ENCODE assay signal across 27 mouse cellular contexts in the genomic region with DNA sequence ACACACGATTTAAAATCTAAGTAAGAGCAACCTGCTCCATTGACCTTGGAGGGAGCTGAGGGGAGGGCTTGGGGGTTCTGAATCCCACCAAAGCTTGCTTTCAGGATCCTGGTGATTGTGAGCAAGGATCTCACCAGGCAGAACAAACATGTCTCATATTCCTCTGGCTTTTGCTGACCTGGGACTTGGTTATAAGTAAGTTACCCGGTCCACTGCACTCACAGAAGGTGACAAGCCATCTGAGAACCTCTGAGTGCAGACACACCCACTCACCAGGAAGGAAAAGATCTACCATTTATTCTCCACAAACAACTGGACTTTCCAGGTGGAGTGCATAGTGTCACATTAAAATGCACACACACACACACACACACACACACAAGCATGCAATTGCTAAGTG. TPM values are rescaled to one million over a fixed set of nuclear protein-coding genes. Genes with fewer than 3 reads are reported as not detected.
DNase-seq lines count a peak whose midpoint lies in the region; ATAC-seq and TF ChIP-seq lines count a peak whose summit lies in the region.
"Had no signal": no experiment of that assay in that cellular context is flagged by ENCODE, and none has a peak within 500 bp of the region (broad histone marks: within the 10 kb centered on the region; RNA-seq: fewer than 3 reads in every experiment).

No protein-coding gene starts in this region.

- 56% methylated on average over 2 of the region's 2 CpGs for WGBS in embryonic facial prominence, embryonic 14.5 days
- WGBS in embryonic facial prominence, embryonic 10.5 days, result 89% methylated on average over 2 of the region's 2 CpGs
- 32% methylated on average over 2 of the region's 2 CpGs for WGBS in kidney, adult 2 months
- 38% methylated on average over 2 of the region's 2 CpGs for WGBS in kidney, embryonic 14.5 days
- 52% methylated on average over 2 of the region's 2 CpGs for WGBS in kidney, embryonic 15.5 days
- 28% methylated on average over 2 of the region's 2 CpGs for WGBS in kidney, postnatal 0 days

- H3K27me3 ChIP-seq in embryonic facial prominence, embryonic 14.5 days (replicated peaks; ENCODE audit: control insufficient read depth, insufficient read depth, low read length), result no peaks in the 10 kb centered on the region
- no peaks in the 10 kb centered on the region for H3K27me3 ChIP-seq in embryonic facial prominence, embryonic 10.5 days (replicated peaks; ENCODE audit: low read depth, poor library complexity, severe bottlenecking)
- no peaks in the 10 kb centered on the region for H3K27me3 ChIP-seq in kidney, adult 2 months (replicated peaks; ENCODE audit: control insufficient read depth, insufficient read depth, low read length)
- H3K27me3 ChIP-seq in kidney, embryonic 14.5 days (ENCODE audit: control insufficient read depth, insufficient read depth, low read length), result no peaks in the 10 kb centered on the region
- H3K27me3 ChIP-seq in kidney, embryonic 15.5 days, result no peaks in the 10 kb centered on the region
- no peaks in the 10 kb centered on the region for H3K27me3 ChIP-seq in kidney, postnatal 0 days (ENCODE audit: insufficient read depth, low read length)
- H3K27me3 ChIP-seq: CH12.LX; embryonic facial prominence, embryonic 13.5 days; forebrain, embryonic 12.5 days; Patski had no signal

- H3K27ac ChIP-seq in embryonic facial prominence, embryonic 14.5 days (replicated peaks; ENCODE audit: low read depth, low read length), result no peak overlapping the region
- H3K27ac ChIP-seq in embryonic facial prominence, embryonic 10.5 days (replicated peaks), result no peak overlapping the region
- H3K27ac ChIP-seq in kidney, adult 2 months (ENCODE audit: insufficient read depth, low read depth, low read length), result no peak overlapping the region
- no peak overlapping the region for H3K27ac ChIP-seq in kidney, embryonic 14.5 days (ENCODE audit: low read depth, low read length)
- H3K27ac ChIP-seq in kidney, embryonic 15.5 days, result no peak overlapping the region
- H3K27ac ChIP-seq in kidney, postnatal 0 days, result no peak overlapping the region
- H3K27ac ChIP-seq: embryonic facial prominence, embryonic 13.5 days; forebrain, embryonic 10.5 days; forebrain, embryonic 12.5 days had no signal

- no peak overlapping the region for H3K4me3 ChIP-seq in embryonic facial prominence, embryonic 14.5 days (ENCODE audit: low read depth, low read length)
- no peak overlapping the region for H3K4me3 ChIP-seq in embryonic facial prominence, embryonic 10.5 days
- H3K4me3 ChIP-seq in kidney, adult 2 months (ENCODE audit: insufficient read depth, low read depth, low read length), result no peak overlapping the region
- no peak overlapping the region for H3K4me3 ChIP-seq in kidney, embryonic 14.5 days (ENCODE audit: low read length)
- H3K4me3 ChIP-seq in kidney, embryonic 15.5 days (replicated peaks), result no peak overlapping the region
- H3K4me3 ChIP-seq in kidney, postnatal 0 days (replicated peaks; ENCODE audit: low read depth, low read length), result no peak overlapping the region
- H3K4me3 ChIP-seq: embryonic facial prominence, embryonic 13.5 days; forebrain, embryonic 10.5 days; forebrain, embryonic 12.5 days had no signal

- no peak for TF ChIP-seq CTCF in kidney, adult 2 months (conservative IDR thresholded peaks at IDR 0.05; ENCODE audit: insufficient read depth, insufficient read length, low read depth, low read length)
- TF ChIP-seq CTCF in kidney, postnatal 0 days (IDR thresholded peaks at IDR 0.05; ENCODE audit: low read depth), result no peak

- no peak overlapping the region for H3K9ac ChIP-seq in embryonic facial prominence, embryonic 14.5 days (ENCODE audit: low read depth, low read length)
- H3K9ac ChIP-seq in kidney, embryonic 14.5 days (ENCODE audit: low read depth, low read length), result no peak overlapping the region
- no peak overlapping the region for H3K9ac ChIP-seq in kidney, embryonic 15.5 days
- H3K9ac ChIP-seq in kidney, postnatal 0 days (ENCODE audit: low read depth, low read length), result no peak overlapping the region
- H3K9ac ChIP-seq: embryonic facial prominence, embryonic 13.5 days; forebrain, embryonic 12.5 days had no signal

- H3K4me2 ChIP-seq in embryonic facial prominence, embryonic 14.5 days (ENCODE audit: low read depth, low read length), result no peak overlapping the region
- H3K4me2 ChIP-seq in kidney, embryonic 14.5 days (replicated peaks; ENCODE audit: low read depth, low read length), result no peak overlapping the region
- H3K4me2 ChIP-seq in kidney, embryonic 15.5 days, result no peak overlapping the region
- no peak overlapping the region for H3K4me2 ChIP-seq in kidney, postnatal 0 days (ENCODE audit: low read length)
- H3K4me2 ChIP-seq: embryonic facial prominence, embryonic 13.5 days; forebrain, embryonic 12.5 days had no signal

- no peaks in the 10 kb centered on the region for H3K36me3 ChIP-seq in embryonic facial prominence, embryonic 14.5 days (ENCODE audit: control insufficient read depth, insufficient read depth, low read length)
- H3K36me3 ChIP-seq in embryonic facial prominence, embryonic 10.5 days (replicated peaks), result no peaks in the 10 kb centered on the region
- no peaks in the 10 kb centered on the region for H3K36me3 ChIP-seq in kidney, adult 2 months (ENCODE audit: control insufficient read depth, insufficient read depth, low read length)
- H3K36me3 ChIP-seq in kidney, embryonic 14.5 days (ENCODE audit: control insufficient read depth, insufficient read depth, low read length), result no peaks in the 10 kb centered on the region
- H3K36me3 ChIP-seq in kidney, embryonic 15.5 days, result no peaks in the 10 kb centered on the region
- H3K36me3 ChIP-seq in kidney, postnatal 0 days (ENCODE audit: insufficient read depth, low read length), result no peaks in the 10 kb centered on the region
- H3K36me3 ChIP-seq: embryonic facial prominence, embryonic 13.5 days; forebrain, embryonic 10.5 days; forebrain, embryonic 12.5 days; G1E had no signal

- DNase-seq in embryonic facial prominence, embryonic 14.5 days (ENCODE audit: low spot score), result no peak
- DNase-seq in embryonic facial prominence, embryonic 10.5 days (ENCODE audit: low spot score), result no peak
- DNase-seq in kidney, adult 2 months, result peak; percentile 44
- DNase-seq in kidney, adult 18-20 months, result no peak
- DNase-seq in kidney, postnatal 0 days (ENCODE audit: low spot score), result peak; percentile 27
- DNase-seq in kidney, postnatal 14 days, result no peak
- DNase-seq: adrenal gland, adult 8-10 months; adrenal gland, postnatal 14 days; adrenal gland, postnatal 36 days; B cell, adult 2 months; cerebellum, adult 11-12 months; cerebellum, adult 2 months; cerebellum, adult 9-10 months; cerebellum, postnatal 10 days; cerebellum, postnatal 25 days had no signal

- H3K9me3 ChIP-seq in embryonic facial prominence, embryonic 14.5 days (ENCODE audit: control insufficient read depth, low read length), result no peaks in the 10 kb centered on the region
- no peaks in the 10 kb centered on the region for H3K9me3 ChIP-seq in embryonic facial prominence, embryonic 10.5 days
- no peaks in the 10 kb centered on the region for H3K9me3 ChIP-seq in kidney, embryonic 14.5 days (ENCODE audit: control insufficient read depth, low read length)
- H3K9me3 ChIP-seq in kidney, embryonic 15.5 days (replicated peaks), result no peaks in the 10 kb centered on the region
- H3K9me3 ChIP-seq in kidney, postnatal 0 days (replicated peaks; ENCODE audit: low read length), result no peaks in the 10 kb centered on the region
- H3K9me3 ChIP-seq: embryonic facial prominence, embryonic 13.5 days; forebrain, embryonic 10.5 days; forebrain, embryonic 12.5 days; G1E had no signal

- peak; percentile 33; the same call in 1 of the 2 replicates for ATAC-seq in embryonic facial prominence, embryonic 14.5 days (ENCODE audit: low read depth)
- ATAC-seq in kidney, embryonic 14.5 days (ENCODE audit: low FRiP score, low TSS enrichment), result no peak
- ATAC-seq in kidney, embryonic 15.5 days (replicated peaks; ENCODE audit: low FRiP score), result peak; percentile 69; the same call in 1 of the 2 replicates
- no peak; the same call in 1 of the 2 replicates for ATAC-seq in kidney, postnatal 0 days (replicated peaks; ENCODE audit: low FRiP score, low read depth)
- ATAC-seq: activated CD4-positive, CD25-positive, alpha-beta regulatory T cell, adult 4 months; CD4-positive, CD25-positive, alpha-beta regulatory T cell, adult 4 months; forebrain, embryonic 14.5 days; forebrain, embryonic 16.5 days; Patski had no signal

- TF ChIP-seq POLR2A in kidney, adult 2 months (IDR thresholded peaks at IDR 0.05; ENCODE audit: low read depth, low read length), result no peak

- H3K4me1 ChIP-seq in embryonic facial prominence, embryonic 14.5 days (ENCODE audit: control insufficient read depth, insufficient read depth, low read length), result no peaks in the 10 kb centered on the region
- H3K4me1 ChIP-seq in embryonic facial prominence, embryonic 10.5 days, result no peaks in the 10 kb centered on the region
- H3K4me1 ChIP-seq in kidney, adult 2 months (ENCODE audit: control insufficient read depth, insufficient read depth, low read length), result 0 out of 2 replicates have a peak, but pooled peaks cover 2% of the 10 kb centered on the region
- peaks cover 8% of the 10 kb centered on the region; the same call in 1 of the 2 replicates for H3K4me1 ChIP-seq in kidney, embryonic 14.5 days (ENCODE audit: control insufficient read depth, insufficient read depth, low read length)
- peaks cover 8% of the 10 kb centered on the region; the same call in 1 of the 2 replicates for H3K4me1 ChIP-seq in kidney, embryonic 15.5 days
- 0 out of 2 replicates have a peak, but pooled peaks cover 7% of the 10 kb centered on the region for H3K4me1 ChIP-seq in kidney, postnatal 0 days (replicated peaks; ENCODE audit: insufficient read depth, low read length)
- H3K4me1 ChIP-seq: embryonic facial prominence, embryonic 13.5 days; forebrain, embryonic 10.5 days; forebrain, embryonic 12.5 days had no signal

RNA-seq across cellular contexts. Expression of a gene that starts 13.3 kb away (rescaled TPM):
- 116 and 131 TPM in 2 replicates for polyA plus RNA-seq in embryonic facial prominence, embryonic 14.5 days (2014; fragmentation: Nextera tagmentation; extraction: Ambion mirVana)
- 174 and 177 TPM in 2 replicates for polyA plus RNA-seq in embryonic facial prominence, embryonic 10.5 days (2016; fragmentation: Nextera tagmentation; extraction: Ambion mirVana)
- polyA plus RNA-seq in kidney, adult 2 months (2012; rRNA removed), result 16.0 and 20.5 TPM in 2 replicates
- polyA plus RNA-seq in kidney, embryonic 14.5 days (2014; fragmentation: Nextera tagmentation; extraction: Ambion mirVana), result 150 and 183 TPM in 2 replicates
- polyA plus RNA-seq in kidney, embryonic 15.5 days (2015; fragmentation: Nextera tagmentation; extraction: Ambion mirVana), result 146 and 152 TPM in 2 replicates
- 160 and 169 TPM in 2 replicates for polyA plus RNA-seq in kidney, postnatal 0 days (2015; fragmentation: Nextera tagmentation; extraction: Ambion mirVana)

RNA-seq across cellular contexts. Expression of a gene that starts 42.6 kb away (rescaled TPM):
- 30.0 and 30.6 TPM in 2 replicates for polyA plus RNA-seq in embryonic facial prominence, embryonic 14.5 days (2014; fragmentation: Nextera tagmentation; extraction: Ambion mirVana)
- 32.2 and 33.7 TPM in 2 replicates for polyA plus RNA-seq in embryonic facial prominence, embryonic 10.5 days (2016; fragmentation: Nextera tagmentation; extraction: Ambion mirVana)
- polyA plus RNA-seq in kidney, adult 2 months (2012; rRNA removed), result 31.8 and 44.8 TPM in 2 replicates
- 26.3 and 34.1 TPM in 2 replicates for polyA plus RNA-seq in kidney, embryonic 14.5 days (2014; fragmentation: Nextera tagmentation; extraction: Ambion mirVana)
- polyA plus RNA-seq in kidney, embryonic 15.5 days (2015; fragmentation: Nextera tagmentation; extraction: Ambion mirVana), result 26.2 TPM in 2 replicates
- polyA plus RNA-seq in kidney, postnatal 0 days (2015; fragmentation: Nextera tagmentation; extraction: Ambion mirVana), result 24.0 and 27.4 TPM in 2 replicates

Comparison
In these comparisons a context has a peak if more than half of its experiments do, and no peak if none do; other contexts are left out.
1. ATAC-seq: peak in embryonic facial prominence, embryonic 14.5 days (single experiment) and kidney, embryonic 15.5 days (single experiment); none in kidney, embryonic 14.5 days (single experiment) and kidney, postnatal 0 days (single experiment).
2. DNase-seq: peak in kidney, adult 2 months (single experiment) and kidney, postnatal 0 days (single experiment); none in embryonic facial prominence, embryonic 14.5 days (single experiment), embryonic facial prominence, embryonic 10.5 days (single experiment), kidney, adult 18-20 months (single experiment) and kidney, postnatal 14 days (single experiment).